Mouse (Mus musculus): ENCODE data around the gene Fcamr. TPM values are rescaled to one million over a fixed set of nuclear protein-coding genes. Genes with fewer than 3 reads are reported as not detected.

Gene Fcamr
- polyA plus RNA-seq (2014; fragmentation: Illumina TruSeq; extraction: RNeasy Lipid Tissue Mini Kit (QIAGEN cat#74804); ENCODE audit: low read depth, low replicate concordance) = not detected

DNA sequence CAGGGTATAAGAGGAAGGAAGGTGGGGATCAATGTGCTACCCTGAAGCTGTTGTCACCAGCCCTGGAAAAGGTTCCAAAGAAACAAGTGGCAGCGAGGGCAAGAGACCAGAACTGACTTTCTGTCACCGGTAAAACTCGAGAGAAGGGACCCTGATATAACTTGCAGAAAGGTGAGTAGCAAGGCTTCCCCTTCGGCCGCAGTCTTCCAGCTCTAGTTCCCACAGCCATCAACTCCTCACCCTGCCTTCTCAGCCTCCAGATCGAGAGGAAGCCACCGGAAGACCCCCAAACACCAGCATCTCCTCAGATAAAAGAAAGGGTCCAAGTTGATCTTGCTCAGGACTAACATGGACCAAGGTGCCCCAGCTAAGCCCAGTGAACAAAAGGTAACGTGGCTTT lies at the start of gene Fcamr:
Gene Fcamr (plus strand): TSS at position 301 of the 400 bp plus-strand sequence.

DNA sequence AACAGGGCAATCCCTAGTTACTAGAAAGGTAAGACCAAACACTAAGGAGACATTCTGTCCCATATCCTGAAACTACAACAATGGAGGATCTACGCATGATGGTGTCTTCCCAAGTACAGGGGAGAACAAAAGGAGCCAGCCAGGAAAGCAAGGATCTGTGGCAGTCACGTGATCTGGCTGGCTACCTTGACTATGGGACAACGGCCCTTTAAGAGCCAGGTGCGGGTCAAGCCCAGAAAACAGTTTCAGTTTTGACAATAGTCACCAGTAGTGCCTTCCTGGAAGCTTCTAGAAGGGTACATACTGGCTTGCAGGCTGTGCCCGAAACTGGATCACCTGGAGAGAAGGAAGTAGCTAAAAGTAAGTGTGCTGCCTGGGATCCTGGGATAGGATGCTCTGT lies 25.7 kb downstream of the Fcamr start, which contains the start of gene Pigr:
Gene Pigr (plus strand): TSS at position 237 of the 400 bp plus-strand sequence.

Other genes with a start within 250 kb of the Fcamr start
- not detected for gene Zp3r, start 171.3 kb upstream of the Fcamr start, polyA plus RNA-seq (2014; fragmentation: Illumina TruSeq; extraction: RNeasy Lipid Tissue Mini Kit (QIAGEN cat#74804); ENCODE audit: low read depth, low replicate concordance)
- 659 TPM for gene C4bp, start 139.3 kb upstream of the Fcamr start, polyA plus RNA-seq (2014; fragmentation: Illumina TruSeq; extraction: RNeasy Lipid Tissue Mini Kit (QIAGEN cat#74804); ENCODE audit: low read depth, low replicate concordance)
- gene Gm29427, start 85.1 kb upstream of the Fcamr start, polyA plus RNA-seq (2014; fragmentation: Illumina TruSeq; extraction: RNeasy Lipid Tissue Mini Kit (QIAGEN cat#74804); ENCODE audit: low read depth, low replicate concordance) = not detected
- 12.6 TPM for gene Yod1, start 83.6 kb upstream of the Fcamr start, polyA plus RNA-seq (2014; fragmentation: Illumina TruSeq; extraction: RNeasy Lipid Tissue Mini Kit (QIAGEN cat#74804); ENCODE audit: low read depth, low replicate concordance)
- gene Pfkfb2, start 71.6 kb upstream of the Fcamr start, polyA plus RNA-seq (2014; fragmentation: Illumina TruSeq; extraction: RNeasy Lipid Tissue Mini Kit (QIAGEN cat#74804); ENCODE audit: low read depth, low replicate concordance) = 10.3 TPM
- 0.29 TPM for gene AA986860, start 68.9 kb upstream of the Fcamr start, polyA plus RNA-seq (2014; fragmentation: Illumina TruSeq; extraction: RNeasy Lipid Tissue Mini Kit (QIAGEN cat#74804); ENCODE audit: low read depth, low replicate concordance)
- 1,048 TPM for gene Pigr, start 25.8 kb downstream of the Fcamr start, polyA plus RNA-seq (2014; fragmentation: Illumina TruSeq; extraction: RNeasy Lipid Tissue Mini Kit (QIAGEN cat#74804); ENCODE audit: low read depth, low replicate concordance)
- gene Fcmr, start 64.8 kb downstream of the Fcamr start, polyA plus RNA-seq (2014; fragmentation: Illumina TruSeq; extraction: RNeasy Lipid Tissue Mini Kit (QIAGEN cat#74804); ENCODE audit: low read depth, low replicate concordance) = not detected
- not detected for gene Il24, start 86.6 kb downstream of the Fcamr start, polyA plus RNA-seq (2014; fragmentation: Illumina TruSeq; extraction: RNeasy Lipid Tissue Mini Kit (QIAGEN cat#74804); ENCODE audit: low read depth, low replicate concordance)
- gene Il20, start 110.5 kb downstream of the Fcamr start, polyA plus RNA-seq (2014; fragmentation: Illumina TruSeq; extraction: RNeasy Lipid Tissue Mini Kit (QIAGEN cat#74804); ENCODE audit: low read depth, low replicate concordance) = not detected
- gene Il19, start 139.2 kb downstream of the Fcamr start, polyA plus RNA-seq (2014; fragmentation: Illumina TruSeq; extraction: RNeasy Lipid Tissue Mini Kit (QIAGEN cat#74804); ENCODE audit: low read depth, low replicate concordance) = not detected
- not detected for gene Il10, start 218.9 kb downstream of the Fcamr start, polyA plus RNA-seq (2014; fragmentation: Illumina TruSeq; extraction: RNeasy Lipid Tissue Mini Kit (QIAGEN cat#74804); ENCODE audit: low read depth, low replicate concordance)

Measured in liver, adult 10 weeks (tissue).